Comparison of ENCODE assay signal across 8 mouse cellular contexts in genomic region chr16:23550346-23550980, GRCm38 (mm10). TPM values are rescaled to one million over a fixed set of nuclear protein-coding genes. Genes with fewer than 3 reads are reported as not detected.
A peak's percentile ranks its signal among the peaks of the same experiment; 100 is the strongest.
DNase-seq lines count a peak whose midpoint lies in the region; ATAC-seq and TF ChIP-seq lines count a peak whose summit lies in the region.

No protein-coding gene starts in this region.

- peak; percentile 85 for DNase-seq in 3T3-L1 (ENCODE audit: low read depth, low spot score)
- DNase-seq in ES-E14 (ENCODE audit: low read depth, low spot score) = peak; percentile 31
- peak; percentile 63 for DNase-seq in cerebellum, adult 9-10 months
- peak; percentile 42 to 58 for DNase-seq in frontal cortex, postnatal 14 days (ENCODE audit: low spot score in 2 of 2)
- peak; percentile 83 for DNase-seq in kidney, postnatal 10 days
- DNase-seq in lung, adult 18-20 months = peak; percentile 54 to 55
- DNase-seq in testis, postnatal 14 days (ENCODE audit: low spot score) = peak; percentile 62

- no peak overlapping the region for H3K9ac ChIP-seq in ES-E14 (ENCODE audit: insufficient read depth, low read depth, low read length, poor library complexity, severe bottlenecking)
- no peak overlapping the region for H3K9ac ChIP-seq in neural tube, embryonic 14.5 days (replicated peaks; ENCODE audit: low read depth, low read length)

- no peak overlapping the region for H3K4me2 ChIP-seq in neural tube, embryonic 14.5 days (ENCODE audit: low read depth, low read length)

- H3K27ac ChIP-seq in ES-E14 (ENCODE audit: insufficient read depth, low read depth, low read length, poor library complexity, severe bottlenecking) = no peak overlapping the region
- H3K27ac ChIP-seq in neural tube, embryonic 14.5 days (ENCODE audit: low read depth, low read length) = no peak overlapping the region

- WGBS in neural tube, embryonic 14.5 days = 45% methylated on average over 8 of the region's 8 CpGs

- ATAC-seq in neural tube, embryonic 14.5 days (ENCODE audit: low read depth) = peak; percentile 74

- in situ Hi-C loops in ES-E14 (cut with MboI; ENCODE audit: low sequenced_read_pairs in 2 of 2, unreplicated experiment in 2 of 2) = no loop called here

- no peaks in the 10 kb centered on the region for H3K27me3 ChIP-seq in neural tube, embryonic 14.5 days (ENCODE audit: control insufficient read depth, insufficient read depth, low read length)

- H3K4me1 ChIP-seq in ES-E14 (ENCODE audit: control insufficient read depth in 2 of 2, insufficient read depth in 2 of 2, low read length in 2 of 2, poor library complexity in 1 of 2) = no peaks in the 10 kb centered on the region
- no peaks in the 10 kb centered on the region for H3K4me1 ChIP-seq in neural tube, embryonic 14.5 days (ENCODE audit: control insufficient read depth, insufficient read depth, low read length)

- H3K4me3 ChIP-seq in ES-E14 (ENCODE audit: insufficient read depth in 1 of 2, low read depth in 1 of 2, low read length in 2 of 2, poor library complexity in 1 of 2, severe bottlenecking in 1 of 2) = no peak overlapping the region
- H3K4me3 ChIP-seq in neural tube, embryonic 14.5 days (ENCODE audit: low read depth, low read length) = no peak overlapping the region

- H3K36me3 ChIP-seq in ES-E14 (ENCODE audit: control insufficient read depth, insufficient read depth, low read length, poor library complexity, severe bottlenecking) = no peaks in the 10 kb centered on the region
- H3K36me3 ChIP-seq in neural tube, embryonic 14.5 days (ENCODE audit: control insufficient read depth, insufficient read depth, low read length) = no peaks in the 10 kb centered on the region

- H3K9me3 ChIP-seq in ES-E14 (ENCODE audit: control insufficient read depth, insufficient read depth, low read depth, low read length) = no peaks in the 10 kb centered on the region
- no peaks in the 10 kb centered on the region for H3K9me3 ChIP-seq in neural tube, embryonic 14.5 days (ENCODE audit: control insufficient read depth, low read length)

TF ChIP-seq in ES-E14, 5 proteins besides CTCF, POLR2A, EP300 and RAD21:
- TF ChIP-seq ZC3H11A (IDR thresholded peaks at IDR 0.05; ENCODE audit: borderline replicate concordance, low read depth, low read length) = peak; percentile 94
- TF ChIP-seq ZNF384 (IDR thresholded peaks at IDR 0.05; ENCODE audit: low read depth, low read length) = peak; percentile 97
- no peak for TF ChIP-seq HCFC1 (IDR thresholded peaks at IDR 0.05; ENCODE audit: borderline replicate concordance, insufficient read depth, low read length)
- TF ChIP-seq MAFK (IDR thresholded peaks at IDR 0.05; ENCODE audit: insufficient read depth, low read depth, low read length) = no peak
- no peak for TF ChIP-seq CHD2 (IDR thresholded peaks at IDR 0.05; ENCODE audit: low read depth, low read length)

RNA-seq across cellular contexts. Expression of gene Masp1, which starts 29.8 kb away (rescaled TPM):
- 0.63 and 2.8 TPM in 2 replicates for total RNA-seq in ES-E14 (2012; rRNA removed)
- 31.5 and 35.6 TPM in 2 replicates for polyA plus RNA-seq in neural tube, embryonic 14.5 days (2014; fragmentation: Nextera tagmentation; extraction: Ambion mirVana)

RNA-seq across cellular contexts. Expression of gene Rtp4, which starts 30.4 kb away (rescaled TPM):
- 0.22 TPM in 1 of 2 replicates, not detected in the other for total RNA-seq in ES-E14 (2012; rRNA removed)
- polyA plus RNA-seq in neural tube, embryonic 14.5 days (2014; fragmentation: Nextera tagmentation; extraction: Ambion mirVana) = 1.6 and 3.1 TPM in 2 replicates

Comparison
In these comparisons a context has a peak if more than half of its experiments do, and no peak if none do; other contexts are left out.
1. DNase-seq: peak in every context shown above with its lines; median percentile 85 in 3T3-L1; 83 in kidney, postnatal 10 days; 63 in cerebellum, adult 9-10 months; 62 in testis, postnatal 14 days; 54 in lung, adult 18-20 months; 50 in frontal cortex, postnatal 14 days; 31 in ES-E14.